Mouse (Mus musculus): Measurements from ENCODE around the gene Lamb2.

Lamb2 gene

DNA sequence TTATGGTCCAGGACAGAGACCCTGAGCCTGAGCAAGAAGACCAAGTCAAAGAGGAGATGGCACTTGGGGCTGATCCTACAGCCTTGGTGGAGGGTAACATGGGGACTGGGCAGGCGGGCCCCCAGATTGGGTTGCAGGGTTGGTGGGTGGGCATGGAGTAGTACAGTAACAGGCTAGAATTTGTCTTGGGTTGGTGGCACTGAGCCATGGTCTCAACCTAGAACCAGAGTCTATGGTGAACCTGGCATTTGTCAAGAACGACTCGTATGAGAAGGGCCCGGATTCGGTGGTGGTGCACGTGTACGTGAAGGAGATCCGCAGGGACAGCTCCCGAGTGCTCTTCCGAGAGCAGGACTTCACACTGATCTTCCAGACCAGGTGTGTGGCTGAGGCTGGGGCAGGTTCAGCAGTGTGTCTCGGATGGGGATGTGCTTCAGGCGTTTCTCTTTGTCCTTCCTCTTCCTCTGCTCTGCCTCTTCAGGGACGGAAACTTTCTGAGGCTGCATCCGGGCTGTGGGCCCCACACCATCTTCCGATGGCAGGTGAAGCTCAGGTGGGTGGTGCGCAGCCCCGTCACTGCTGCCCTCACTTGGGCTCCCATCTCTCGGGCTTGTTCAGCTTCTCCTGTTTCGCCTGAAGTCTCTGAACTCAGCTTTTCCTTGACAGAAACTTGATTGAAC is 14.8 kb downstream of the Lamb2 start:
- DNase-seq (ENCODE audit: low read depth, low spot score), result no peak
- Histone ChIP-seq H3K36me3 (ENCODE audit: control insufficient read depth, insufficient read depth, low read length, poor library complexity, severe bottlenecking) (peaks cover 23% of the 10 kb centered on the region), H3K27me3 (ENCODE audit: control insufficient read depth, insufficient read depth, low read length, poor library complexity, severe bottlenecking) (no peaks in the 10 kb centered on the region)

DNA sequence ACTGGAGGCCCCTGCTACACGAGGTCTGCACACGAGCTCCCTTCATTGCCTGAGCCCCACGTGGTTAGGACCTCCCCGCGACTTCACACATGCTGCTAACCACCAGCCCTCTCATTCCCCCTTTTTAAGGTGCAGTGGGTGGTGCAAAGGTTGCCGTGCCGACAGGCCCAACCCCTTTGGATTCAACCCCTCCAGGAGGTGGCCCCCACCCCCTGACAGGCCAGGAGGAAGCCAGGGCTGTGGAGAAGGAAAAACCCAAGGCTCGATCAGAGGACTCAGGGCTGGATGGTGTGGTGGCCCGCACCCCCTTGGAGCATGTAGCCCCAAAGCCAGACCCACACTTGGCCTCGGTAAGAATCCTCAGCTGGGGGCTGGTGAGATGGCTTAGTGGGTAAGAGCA is 15.4 kb downstream of the Lamb2 start:
- Histone ChIP-seq H3K36me3 (ENCODE audit: control insufficient read depth, insufficient read depth, low read length, poor library complexity, severe bottlenecking) (peaks cover 24% of the 10 kb centered on the region), H3K27me3 (ENCODE audit: control insufficient read depth, insufficient read depth, low read length, poor library complexity, severe bottlenecking) (no peaks in the 10 kb centered on the region)
- no peak for DNase-seq (ENCODE audit: low read depth, low spot score)

GRCm38 (mm10) chr9:108499231-108499630 is 19.7 kb downstream of the Lamb2 start:
- peaks cover 24% of the 10 kb centered on the region for H3K36me3 ChIP-seq (ENCODE audit: control insufficient read depth, insufficient read depth, low read length, poor library complexity, severe bottlenecking)
- H3K27me3 ChIP-seq (ENCODE audit: control insufficient read depth, insufficient read depth, low read length, poor library complexity, severe bottlenecking), result no peaks in the 10 kb centered on the region
- DNase-seq (ENCODE audit: low read depth, low spot score), result no peak

DNA sequence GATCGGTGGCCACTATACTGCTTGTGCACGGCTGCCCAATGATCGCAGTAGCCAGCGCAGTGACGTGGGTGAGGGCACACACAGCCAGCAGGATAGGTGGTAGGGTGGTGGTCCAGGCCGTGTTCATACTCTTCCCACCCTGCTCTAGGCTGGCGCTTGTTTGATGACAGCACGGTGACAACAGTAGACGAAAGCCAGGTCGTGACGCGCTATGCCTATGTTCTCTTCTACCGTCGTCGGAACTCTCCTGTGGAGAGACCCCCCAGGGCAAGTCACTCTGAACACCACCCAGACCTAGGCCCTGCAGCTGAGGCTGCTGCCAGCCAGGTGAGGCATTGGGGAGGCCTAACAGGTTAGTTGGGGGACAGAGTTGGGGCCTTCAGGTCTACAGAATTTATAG is 20.4 kb downstream of the Lamb2 start:
- Histone ChIP-seq H3K27me3 (ENCODE audit: control insufficient read depth, insufficient read depth, low read length, poor library complexity, severe bottlenecking) (no peaks in the 10 kb centered on the region), H3K36me3 (ENCODE audit: control insufficient read depth, insufficient read depth, low read length, poor library complexity, severe bottlenecking) (peaks cover 21% of the 10 kb centered on the region)
- DNase-seq (ENCODE audit: low read depth, low spot score), result no peak

DNA sequence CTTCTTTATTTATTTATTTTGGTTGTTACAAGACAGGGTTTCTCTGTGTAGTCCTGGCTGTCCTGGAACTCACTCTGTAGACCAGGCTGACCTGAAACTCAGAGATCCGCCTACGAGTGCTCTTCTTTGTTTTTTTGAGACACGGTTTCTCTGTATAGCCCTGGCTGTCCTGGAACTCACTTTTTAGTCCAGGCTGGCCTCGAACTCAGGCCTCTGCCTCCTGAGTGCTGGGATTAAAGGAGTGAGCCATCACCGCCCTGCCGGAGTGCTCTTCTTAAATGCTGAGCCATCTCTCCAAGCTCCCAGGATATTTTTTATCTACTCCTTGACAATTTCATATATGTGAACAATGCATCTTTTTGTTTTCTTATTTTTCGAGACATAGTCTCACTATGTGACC is 27.4 kb downstream of the Lamb2 start:
- Histone ChIP-seq H3K36me3 (ENCODE audit: control insufficient read depth, insufficient read depth, low read length, poor library complexity, severe bottlenecking) (peaks cover 11% of the 10 kb centered on the region), H3K27me3 (ENCODE audit: control insufficient read depth, insufficient read depth, low read length, poor library complexity, severe bottlenecking) (no peaks in the 10 kb centered on the region)
- no peak for DNase-seq (ENCODE audit: low read depth, low spot score)

GRCm38 (mm10) chr9:108507619-108508434 is 28.3 kb downstream of the Lamb2 start, which contains the start of gene Qars:
Gene Qars (plus strand): TSS chr9:108507706.
- Histone ChIP-seq H3K27me3 (ENCODE audit: control insufficient read depth, insufficient read depth, low read length, poor library complexity, severe bottlenecking) (no peaks in the 10 kb centered on the region), H3K36me3 (ENCODE audit: control insufficient read depth, insufficient read depth, low read length, poor library complexity, severe bottlenecking) (peaks cover 15% of the 10 kb centered on the region)
- peak; percentile 95 for DNase-seq (ENCODE audit: low read depth, low spot score)

DNA sequence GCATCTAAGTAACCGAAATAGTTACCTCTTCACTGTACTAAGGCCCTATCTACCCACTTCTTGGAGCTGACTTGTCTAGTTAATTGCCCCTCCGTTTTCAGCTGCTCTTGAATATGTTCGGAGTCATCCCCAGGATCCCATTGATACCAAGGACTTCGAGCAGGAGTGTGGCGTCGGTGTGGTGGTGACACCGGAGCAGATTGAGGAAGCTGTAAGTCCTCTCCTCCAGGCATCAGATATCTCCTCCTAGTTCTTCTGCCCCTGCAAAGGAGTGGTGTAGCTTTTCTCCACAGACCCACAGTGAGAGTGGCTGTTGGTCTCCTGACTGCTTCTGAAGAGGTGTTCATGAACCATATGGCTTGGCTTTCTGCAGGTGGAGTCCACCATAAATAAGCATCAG is 29.2 kb downstream of the Lamb2 start:
- no peak for DNase-seq (ENCODE audit: low read depth, low spot score)

GRCm38 (mm10) chr9:108516380-108517251 is 37.1 kb downstream of the Lamb2 start, which contains the start of gene Qrich1:
Gene Qrich1 (plus strand): TSS chr9:108516806.
- Histone ChIP-seq H3K27me3 (ENCODE audit: control insufficient read depth, insufficient read depth, low read length, poor library complexity, severe bottlenecking) (no peaks in the 10 kb centered on the region), H3K36me3 (ENCODE audit: control insufficient read depth, insufficient read depth, low read length, poor library complexity, severe bottlenecking) (peaks cover 15% of the 10 kb centered on the region)
- peak; percentile 97 for DNase-seq (ENCODE audit: low read depth, low spot score)

More for the DNA sequence above, 29.2 kb downstream of the Lamb2 start:
- Histone ChIP-seq H3K27me3 (ENCODE audit: control insufficient read depth, insufficient read depth, low read length, poor library complexity, severe bottlenecking) (no peaks in the 10 kb centered on the region), H3K36me3 (ENCODE audit: control insufficient read depth, insufficient read depth, low read length, poor library complexity, severe bottlenecking) (peaks cover 16% of the 10 kb centered on the region)

GRCm38 (mm10) chr9:108517253-108517930 is 37.9 kb downstream of the Lamb2 start:
- no peaks in the 10 kb centered on the region for H3K27me3 ChIP-seq (ENCODE audit: control insufficient read depth, insufficient read depth, low read length, poor library complexity, severe bottlenecking)
- H3K36me3 ChIP-seq (ENCODE audit: control insufficient read depth, insufficient read depth, low read length, poor library complexity, severe bottlenecking), result peaks cover 9% of the 10 kb centered on the region
- DNase-seq (ENCODE audit: low read depth, low spot score), result peak; percentile 82

- Histone ChIP-seq H3K36me3 (ENCODE audit: control insufficient read depth, insufficient read depth, low read length, poor library complexity, severe bottlenecking) (peaks cover 7% of the 10 kb centered on the region), H3K27me3 (ENCODE audit: control insufficient read depth, insufficient read depth, low read length, poor library complexity, severe bottlenecking) (no peaks in the 10 kb centered on the region)
- peak; percentile 75 for DNase-seq (ENCODE audit: low read depth, low spot score)
These were observed 38.4 kb downstream of the Lamb2 start for GRCm38 (mm10) chr9:108517931-108518332.

DNA sequence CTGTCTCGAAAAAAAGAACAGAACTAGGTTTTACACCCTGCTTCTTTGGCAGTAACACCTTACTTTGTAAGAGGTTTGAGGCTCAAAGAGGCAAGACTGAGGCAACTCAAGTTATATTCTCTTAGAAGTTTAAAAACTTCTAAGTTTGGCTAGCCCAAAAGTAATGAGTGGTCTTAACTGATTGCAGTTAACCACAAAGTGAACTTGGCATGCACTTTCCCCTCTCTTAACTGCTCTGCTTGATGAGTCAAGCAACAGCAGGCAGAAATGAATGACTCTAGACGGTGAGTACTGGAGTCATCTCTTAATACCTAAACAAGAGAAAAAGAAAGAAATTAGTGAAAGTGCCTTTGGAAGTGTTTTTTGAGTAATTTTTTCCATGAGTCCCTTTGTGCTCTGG is 42.1 kb downstream of the Lamb2 start:
- DNase-seq (ENCODE audit: low read depth, low spot score), result no peak
- Histone ChIP-seq H3K36me3 (ENCODE audit: control insufficient read depth, insufficient read depth, low read length, poor library complexity, severe bottlenecking) (peaks cover 5% of the 10 kb centered on the region; the same call in 1 of the 2 replicates), H3K27me3 (ENCODE audit: control insufficient read depth, insufficient read depth, low read length, poor library complexity, severe bottlenecking) (no peaks in the 10 kb centered on the region)

DNA sequence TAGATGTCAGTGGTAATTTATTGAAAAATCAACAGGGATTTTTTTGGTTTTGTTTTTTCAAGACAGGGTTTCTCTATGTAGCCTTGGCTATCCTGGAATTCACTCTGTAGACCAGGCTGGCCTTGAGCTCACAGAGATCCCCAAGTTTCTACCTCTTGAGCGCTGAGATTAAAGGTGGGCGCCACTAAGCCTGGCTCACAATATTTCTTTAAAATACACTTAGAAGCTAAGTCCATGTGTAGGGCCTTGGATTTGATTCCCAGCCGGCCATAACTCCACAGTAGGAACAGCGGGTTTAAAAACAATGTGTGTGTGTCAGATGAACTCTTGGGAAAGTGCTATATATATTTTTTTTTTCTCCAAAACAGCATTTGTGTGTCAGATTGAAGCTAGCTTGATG is 43.8 kb downstream of the Lamb2 start:
- no peak for DNase-seq (ENCODE audit: low read depth, low spot score)
- H3K36me3 ChIP-seq (ENCODE audit: control insufficient read depth, insufficient read depth, low read length, poor library complexity, severe bottlenecking), result peaks cover 6% of the 10 kb centered on the region; the same call in 1 of the 2 replicates

GRCm38 (mm10) chr9:108525400-108525799 is 45.9 kb downstream of the Lamb2 start:
- Histone ChIP-seq H3K36me3 (ENCODE audit: control insufficient read depth, insufficient read depth, low read length, poor library complexity, severe bottlenecking) (peaks cover 14% of the 10 kb centered on the region), H3K27me3 (ENCODE audit: control insufficient read depth, insufficient read depth, low read length, poor library complexity, severe bottlenecking) (no peaks in the 10 kb centered on the region)
- DNase-seq (ENCODE audit: low read depth, low spot score), result no peak

More for the DNA sequence above, 43.8 kb downstream of the Lamb2 start:
- no peaks in the 10 kb centered on the region for H3K27me3 ChIP-seq (ENCODE audit: control insufficient read depth, insufficient read depth, low read length, poor library complexity, severe bottlenecking)

DNA sequence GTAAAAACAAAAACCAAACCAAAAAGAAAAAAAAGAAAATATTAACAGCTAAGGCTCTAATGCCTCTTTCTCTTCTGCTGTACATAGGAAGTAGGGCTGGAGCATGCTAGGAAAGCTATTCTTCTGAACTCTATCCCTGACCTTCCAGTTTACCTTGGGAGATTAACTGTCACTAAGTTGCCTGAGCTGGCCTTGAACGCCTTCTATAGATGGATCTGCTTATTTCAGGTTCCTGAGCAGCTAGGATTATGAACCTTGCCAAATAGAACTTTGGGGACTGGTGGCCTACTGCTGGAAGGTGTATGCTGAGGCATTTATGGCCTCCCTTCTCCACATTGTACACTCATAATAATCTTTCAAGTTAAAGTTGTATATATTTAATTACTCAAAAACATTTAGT is 51.4 kb downstream of the Lamb2 start:
- DNase-seq (ENCODE audit: low read depth, low spot score), result no peak
- peaks cover 25% of the 10 kb centered on the region for H3K36me3 ChIP-seq (ENCODE audit: control insufficient read depth, insufficient read depth, low read length, poor library complexity, severe bottlenecking)
- H3K27me3 ChIP-seq (ENCODE audit: control insufficient read depth, insufficient read depth, low read length, poor library complexity, severe bottlenecking), result no peaks in the 10 kb centered on the region

Data from splenic B cell, adult 2 months (primary cell).